Mouse (Mus musculus): ENCODE results near the gene Olfr1348. TPM values are rescaled to one million over a fixed set of nuclear protein-coding genes. Genes with fewer than 3 reads are reported as not detected.
"Not testable (repeated sequence)": the region's sequence is repeated elsewhere in the genome, so short reads cannot be mapped to it uniquely, and the experiment has no call there.

Gene Olfr1348
- not detected in 2 replicates for polyA plus RNA-seq (2012; rRNA removed)

GRCm38 (mm10) chr7:6508648-6509047 lies at the start of gene Olfr1348:
Olfr1348 (minus strand) TSS chr7:6508748.
- TF ChIP-seq POLR2A (IDR thresholded peaks at IDR 0.05; ENCODE audit: borderline replicate concordance, extremely low read depth, insufficient read depth, insufficient read length, poor library complexity, severe bottlenecking) (no peak), CTCF (IDR thresholded peaks at IDR 0.05; ENCODE audit: borderline replicate concordance, extremely low read depth, insufficient read depth, insufficient read length) (no peak)
- no peak for DNase-seq (ENCODE audit: low read depth)

GRCm38 (mm10) chr7:6526141-6526540 lies 17.6 kb upstream of the Olfr1348 start:
- TF ChIP-seq POLR2A (IDR thresholded peaks at IDR 0.05; ENCODE audit: borderline replicate concordance, extremely low read depth, insufficient read depth, insufficient read length, poor library complexity, severe bottlenecking) (no peak), CTCF (IDR thresholded peaks at IDR 0.05; ENCODE audit: borderline replicate concordance, extremely low read depth, insufficient read depth, insufficient read length) (peak; percentile 52; the same call in 1 of the 2 replicates)
- DNase-seq (ENCODE audit: low read depth): peak; percentile 0

- no peak for DNase-seq (ENCODE audit: low read depth)
- TF ChIP-seq POLR2A (IDR thresholded peaks at IDR 0.05; ENCODE audit: borderline replicate concordance, extremely low read depth, insufficient read depth, insufficient read length, poor library complexity, severe bottlenecking): no peak
- no peak for TF ChIP-seq CTCF (IDR thresholded peaks at IDR 0.05; ENCODE audit: borderline replicate concordance, extremely low read depth, insufficient read depth, insufficient read length)
Measured at GRCm38 (mm10) chr7:6525001-6525400, 16.5 kb upstream of the Olfr1348 start.

- TF ChIP-seq CTCF (IDR thresholded peaks at IDR 0.05; ENCODE audit: borderline replicate concordance, extremely low read depth, insufficient read depth, insufficient read length) (no peak), POLR2A (IDR thresholded peaks at IDR 0.05; ENCODE audit: borderline replicate concordance, extremely low read depth, insufficient read depth, insufficient read length, poor library complexity, severe bottlenecking) (no peak)
- no peak for DNase-seq (ENCODE audit: low read depth)
Measured at GRCm38 (mm10) chr7:6522850-6523249, 14.3 kb upstream of the Olfr1348 start, which contains the start of gene Olfr1349. Olfr1349 (minus strand) TSS chr7:6522950.

GRCm38 (mm10) chr7:6521666-6522065 lies 13.1 kb upstream of the Olfr1348 start:
- TF ChIP-seq POLR2A (IDR thresholded peaks at IDR 0.05; ENCODE audit: borderline replicate concordance, extremely low read depth, insufficient read depth, insufficient read length, poor library complexity, severe bottlenecking) (no peak), CTCF (IDR thresholded peaks at IDR 0.05; ENCODE audit: borderline replicate concordance, extremely low read depth, insufficient read depth, insufficient read length) (no peak)
- no peak for DNase-seq (ENCODE audit: low read depth)

- DNase-seq (ENCODE audit: low read depth): no peak
- TF ChIP-seq CTCF (IDR thresholded peaks at IDR 0.05; ENCODE audit: borderline replicate concordance, extremely low read depth, insufficient read depth, insufficient read length): no peak
- no peak for TF ChIP-seq POLR2A (IDR thresholded peaks at IDR 0.05; ENCODE audit: borderline replicate concordance, extremely low read depth, insufficient read depth, insufficient read length, poor library complexity, severe bottlenecking)
Measured at GRCm38 (mm10) chr7:6499655-6500054, 8.9 kb downstream of the Olfr1348 start, which contains the start of gene Olfr1347. Olfr1347 (minus strand) TSS chr7:6499755.

- DNase-seq (ENCODE audit: low read depth): no peak
- no peak for TF ChIP-seq POLR2A (IDR thresholded peaks at IDR 0.05; ENCODE audit: borderline replicate concordance, extremely low read depth, insufficient read depth, insufficient read length, poor library complexity, severe bottlenecking)
- TF ChIP-seq CTCF (IDR thresholded peaks at IDR 0.05; ENCODE audit: borderline replicate concordance, extremely low read depth, insufficient read depth, insufficient read length): no peak
Measured at GRCm38 (mm10) chr7:6486841-6487240, 21.7 kb downstream of the Olfr1348 start, which contains the start of gene Olfr5. Olfr5 (minus strand) TSS chr7:6486941.

GRCm38 (mm10) chr7:6477633-6478032 lies 30.9 kb downstream of the Olfr1348 start:
- not testable (repeated sequence) for DNase-seq (ENCODE audit: low read depth)

- TF ChIP-seq CTCF (IDR thresholded peaks at IDR 0.05; ENCODE audit: borderline replicate concordance, extremely low read depth, insufficient read depth, insufficient read length) (no peak), POLR2A (IDR thresholded peaks at IDR 0.05; ENCODE audit: borderline replicate concordance, extremely low read depth, insufficient read depth, insufficient read length, poor library complexity, severe bottlenecking) (no peak)
- no peak for DNase-seq (ENCODE audit: low read depth)
Measured at GRCm38 (mm10) chr7:6466951-6467350, 41.6 kb downstream of the Olfr1348 start, which contains the start of gene Olfr1346. Olfr1346 (plus strand) TSS chr7:6467101.

GRCm38 (mm10) chr7:6456399-6456798 lies 52.1 kb downstream of the Olfr1348 start:
- DNase-seq (ENCODE audit: low read depth): no peak
- TF ChIP-seq CTCF (IDR thresholded peaks at IDR 0.05; ENCODE audit: borderline replicate concordance, extremely low read depth, insufficient read depth, insufficient read length) (no peak), POLR2A (IDR thresholded peaks at IDR 0.05; ENCODE audit: borderline replicate concordance, extremely low read depth, insufficient read depth, insufficient read length, poor library complexity, severe bottlenecking) (no peak)

GRCm38 (mm10) chr7:6455868-6456267 lies 52.7 kb downstream of the Olfr1348 start, which contains the start of gene Olfr1336:
Olfr1336 (plus strand) TSS chr7:6456168.
- DNase-seq (ENCODE audit: low read depth): no peak
- no peak for TF ChIP-seq POLR2A (IDR thresholded peaks at IDR 0.05; ENCODE audit: borderline replicate concordance, extremely low read depth, insufficient read depth, insufficient read length, poor library complexity, severe bottlenecking)
- no peak for TF ChIP-seq CTCF (IDR thresholded peaks at IDR 0.05; ENCODE audit: borderline replicate concordance, extremely low read depth, insufficient read depth, insufficient read length)

Other genes starting within 250 kb of the Olfr1348 start
- 5.9 and 7.6 TPM in 2 replicates for gene Zfp667, start 222.2 kb downstream of the Olfr1348 start, polyA plus RNA-seq (2012; rRNA removed)
- 9.5 and 9.9 TPM in 2 replicates for gene Zfp583, start 177.5 kb downstream of the Olfr1348 start, polyA plus RNA-seq (2012; rRNA removed)
- gene Gm3854, start 165.0 kb downstream of the Olfr1348 start, polyA plus RNA-seq (2012; rRNA removed): 2.5 and 4.2 TPM in 2 replicates
- gene Zfp78, start 145.5 kb downstream of the Olfr1348 start, polyA plus RNA-seq (2012; rRNA removed): 2.4 and 3.0 TPM in 2 replicates
- gene Zfp28, start 125.5 kb downstream of the Olfr1348 start, polyA plus RNA-seq (2012; rRNA removed): 14.5 and 17.9 TPM in 2 replicates
- gene Smim17, start 110.0 kb downstream of the Olfr1348 start, polyA plus RNA-seq (2012; rRNA removed): 4.5 and 7.5 TPM in 2 replicates
- gene Gm20715, start 98.5 kb downstream of the Olfr1348 start, polyA plus RNA-seq (2012; rRNA removed): 0.37 and 0.44 TPM in 2 replicates
- 0.63 and 0.98 TPM in 2 replicates for gene Olfr1344, start 70.1 kb downstream of the Olfr1348 start, polyA plus RNA-seq (2012; rRNA removed)
- gene Olfr1336, start 52.6 kb downstream of the Olfr1348 start, polyA plus RNA-seq (2012; rRNA removed): not detected in 2 replicates
- gene Olfr1346, start 41.6 kb downstream of the Olfr1348 start, polyA plus RNA-seq (2012; rRNA removed): not detected in 2 replicates
- gene Olfr5, start 21.8 kb downstream of the Olfr1348 start, polyA plus RNA-seq (2012; rRNA removed): not detected in 2 replicates
- gene Olfr1347, start 9.0 kb downstream of the Olfr1348 start, polyA plus RNA-seq (2012; rRNA removed): not detected in 2 replicates
- 0.04 and 0.07 TPM in 2 replicates for gene Olfr1349, start 14.2 kb upstream of the Olfr1348 start, polyA plus RNA-seq (2012; rRNA removed)
- not detected in 2 replicates for gene Olfr1350, start 56.1 kb upstream of the Olfr1348 start, polyA plus RNA-seq (2012; rRNA removed)
- gene Zim1, start 187.7 kb upstream of the Olfr1348 start, polyA plus RNA-seq (2012; rRNA removed): 13.2 and 18.1 TPM in 2 replicates
- gene Peg3, start 221.7 kb upstream of the Olfr1348 start, polyA plus RNA-seq (2012; rRNA removed): 58.8 and 88.4 TPM in 2 replicates
- gene Usp29, start 221.8 kb upstream of the Olfr1348 start, polyA plus RNA-seq (2012; rRNA removed): 21.1 and 38.4 TPM in 2 replicates